Mouse (Mus musculus): ENCODE results near the gene Ssxb3.
"Not testable (repeated sequence)": the region's sequence is repeated elsewhere in the genome, so short reads cannot be mapped to it uniquely, and the experiment has no call there.

Ssxb3 gene
- long read RNA-seq, experiment 1, result 0 reads
- long read RNA-seq, experiment 2, result 0 reads

- intact Hi-C loops (cut with DNase I), result not testable (repeated sequence)
Observed at GRCm38 (mm10) chrX:8591716-8592115, at the start of gene Ssxb3. Gene Ssxb3 (minus strand): TSS chrX:8591816.

GRCm38 (mm10) chrX:8548155-8548554 is 43.5 kb downstream of the Ssxb3 start, which contains the start of gene Ssxb6:
Gene Ssxb6 (minus strand): TSS chrX:8548255.
- intact Hi-C loops (cut with DNase I), result not testable (repeated sequence)

Measured in adrenal gland (tissue).